Mouse (Mus musculus) kidney, embryonic 14.5 days (tissue): ENCODE measurements around the gene Tet3. TPM values are rescaled to one million over a fixed set of nuclear protein-coding genes. Genes with fewer than 3 reads are reported as not detected.

Experiments
- microRNA-seq: library from miRNA; unstranded; fragments of <30 nt; microRNA quantifications from one replicate; pipeline ENCODE4, GENCODE M21; 2016
- polyA plus RNA-seq: library from polyadenylated mRNA; unstranded; fragments of >200 nt; fragmentation: Nextera tagmentation; extraction: Ambion mirVana; gene quantifications from 2 replicates; pipeline ENCODE4 v1.2.1, GENCODE M21; 2014

Tet3 gene
- polyA plus RNA-seq, 1 experiment from 2014 or later: 48.6 TPM

Small RNA genes lying within 50 kb of the gene (microRNA-seq; reads per million reads assigned to microRNA genes)
- gene Mir6374: not detected

Other genes with a start within 250 kb of the Tet3 start
- gene Slc4a5, start 239.3 kb downstream of the Tet3 start, polyA plus RNA-seq: 0.13 and 0.45 TPM in 2 replicates
- gene Mthfd2, start 133.2 kb downstream of the Tet3 start, polyA plus RNA-seq: 46.7 and 50.8 TPM in 2 replicates
- 38.9 and 92.4 TPM in 2 replicates for gene Mob1a, start 133.1 kb downstream of the Tet3 start, polyA plus RNA-seq
- gene Bola3, start 109.9 kb downstream of the Tet3 start, polyA plus RNA-seq: 142 and 182 TPM in 2 replicates
- gene Dguok, start 47.9 kb upstream of the Tet3 start, polyA plus RNA-seq: 69.3 and 78.2 TPM in 2 replicates
- gene Actg2, start 77.2 kb upstream of the Tet3 start, polyA plus RNA-seq: 4.0 and 7.6 TPM in 2 replicates
- 19.1 and 24.2 TPM in 2 replicates for gene Stambp, start 113.6 kb upstream of the Tet3 start, polyA plus RNA-seq
- gene Clec4f, start 197.1 kb upstream of the Tet3 start, polyA plus RNA-seq: not detected in 2 replicates
- not detected in 2 replicates for gene Cd207, start 218.8 kb upstream of the Tet3 start, polyA plus RNA-seq